Mouse (Mus musculus) cerebellum, adult 2 months (tissue): ENCODE measurements at regions not wholly inside any gene's neighbourhood (a gene's known extent, or its start where the extent isn't known, plus 50 kb on each side); places are given as distances from the start of the nearest gene placed in this dataset.

Experiments
- DNase-seq, 2 experiments: peaks; one replicate each; pipeline ENCODE4 v3.0.0; 2021
- H3K27ac ChIP-seq: fragments of 200-500 bp; 2 replicates; pipeline ENCODE4 v1.5.1; 2012; ENCODE audit warnings: low read length, control low read depth, inconsistent platforms; ENCODE audit not compliant: insufficient read depth
- H3K27me3 ChIP-seq: fragments of 200-500 bp; 2 replicates; pipeline ENCODE4 v1.6.1; 2012; ENCODE audit warnings: inconsistent platforms, mild to moderate bottlenecking, low read length, moderate library complexity; ENCODE audit not compliant: control insufficient read depth, insufficient read depth
- H3K4me1 ChIP-seq: fragments of 200-500 bp; 2 replicates; pipeline ENCODE4 v1.6.1; 2011; ENCODE audit warnings: low read length; ENCODE audit not compliant: control insufficient read depth, insufficient read depth
- H3K4me3 ChIP-seq: fragments of 200-500 bp; replicated peaks from 2 replicates; pipeline ENCODE3; 2011; ENCODE audit warnings: mild to moderate bottlenecking, low read depth, low read length, control low read depth; ENCODE audit not compliant: insufficient read depth
- CTCF ChIP-seq: fragments of 200-500 bp; IDR thresholded peaks from 2 replicates; pipeline ENCODE4 v1.5.1; 2011; ENCODE audit warnings: low read depth, mild to moderate bottlenecking, control low read depth, low read length, moderate library complexity, borderline replicate concordance; ENCODE audit not compliant: insufficient read depth
- POLR2A ChIP-seq: fragments of 200-500 bp; IDR thresholded peaks from 2 replicates; pipeline ENCODE4 v1.6.1; 2011; ENCODE audit warnings: low read length, control low read depth, borderline replicate concordance; ENCODE audit not compliant: insufficient read depth
- WGBS: fragments of 180-500 bp; shearing (Covaris S2); methylation state at CpG from one replicate; pipeline ENCODE4 v1.1.7; 2018; 5-methylcytosine and 5-hydroxymethylcytosine counted together

DNA sequence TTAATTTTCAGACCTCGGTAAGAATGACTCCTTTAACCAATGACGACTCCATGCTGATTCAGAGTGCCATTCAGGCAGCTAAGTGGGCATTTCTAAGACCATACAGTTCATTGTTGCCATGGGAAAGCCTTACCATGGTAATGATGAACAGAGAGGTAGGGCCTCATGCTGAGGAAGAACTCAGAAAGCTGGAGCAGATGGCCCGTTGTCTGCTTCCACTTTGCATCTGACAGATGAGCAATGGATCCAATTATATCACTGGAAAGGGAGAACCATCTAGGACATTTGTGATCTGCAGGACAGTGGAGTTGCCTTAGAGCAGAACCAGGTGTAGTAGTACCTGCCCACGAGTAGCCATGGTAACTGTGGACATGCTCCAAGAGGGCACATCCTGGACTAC lies 245.4 kb downstream of the AI593442 start:
- TF ChIP-seq POLR2A (no peak), CTCF (no peak)
- no peaks in the 10 kb centered on the region for H3K4me1 ChIP-seq
- H3K27me3 ChIP-seq: no peaks in the 10 kb centered on the region
- DNase-seq: no peak
- 22% methylated on average over 4 of the region's 4 CpGs for WGBS
- H3K4me3 ChIP-seq: no peak overlapping the region
- H3K27ac ChIP-seq: no peak overlapping the region

DNA sequence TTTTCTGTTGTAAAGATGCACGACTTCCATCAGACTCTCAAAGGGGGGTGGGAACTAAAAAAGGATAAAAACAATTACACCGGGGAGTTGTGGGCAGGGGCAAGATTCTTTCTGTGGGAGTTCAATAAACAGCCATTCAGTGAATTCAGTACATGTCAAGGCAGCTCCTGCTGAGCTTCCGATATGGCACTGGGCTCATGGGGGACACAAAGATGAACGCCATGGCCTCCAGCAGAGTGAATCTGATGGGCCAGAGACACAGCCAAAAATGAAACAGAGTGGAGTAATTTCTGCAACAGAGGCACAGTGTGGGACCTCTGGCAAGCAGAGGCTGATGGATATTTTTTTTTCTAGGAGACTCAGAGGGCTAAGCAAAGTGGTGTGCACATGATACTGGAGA lies 254.2 kb downstream of the AI593442 start:
- Histone ChIP-seq H3K4me3 (no peak overlapping the region), H3K4me1 (no peaks in the 10 kb centered on the region), H3K27me3 (no peaks in the 10 kb centered on the region), H3K27ac (no peak overlapping the region)
- no peak for TF ChIP-seq POLR2A
- no peak for TF ChIP-seq CTCF
- 8% methylated on average over 4 of the region's 4 CpGs for WGBS
- peak in 1 of 2 experiments; percentile 3 for DNase-seq

DNA sequence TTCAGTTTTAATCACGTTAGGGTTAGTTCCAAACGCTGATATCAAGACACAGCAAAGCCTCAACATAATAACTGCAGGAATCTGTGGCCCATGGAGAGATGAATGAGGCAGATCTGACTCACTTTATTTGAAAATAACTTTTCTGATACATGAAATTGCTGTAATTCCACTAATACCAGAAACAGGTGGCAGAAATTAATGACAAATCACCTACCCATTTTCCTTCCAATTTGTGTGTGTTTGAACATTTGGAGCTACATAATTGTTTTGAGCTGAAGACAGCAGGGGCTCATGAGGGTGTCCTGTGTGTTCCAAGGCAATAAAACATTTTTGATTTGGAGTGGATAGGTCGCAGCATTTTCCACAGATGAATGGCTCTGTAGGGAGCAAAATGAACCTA lies 254.2 kb upstream of the Zc3h12c start:
- H3K4me1 ChIP-seq: no peaks in the 10 kb centered on the region
- TF ChIP-seq POLR2A (no peak), CTCF (no peak)
- no peaks in the 10 kb centered on the region for H3K27me3 ChIP-seq
- peak in 1 of 2 experiments; percentile 10 for DNase-seq
- WGBS: 38% methylated on average over 3 of the region's 3 CpGs
- H3K27ac ChIP-seq: no peak overlapping the region
- H3K4me3 ChIP-seq: no peak overlapping the region

DNA sequence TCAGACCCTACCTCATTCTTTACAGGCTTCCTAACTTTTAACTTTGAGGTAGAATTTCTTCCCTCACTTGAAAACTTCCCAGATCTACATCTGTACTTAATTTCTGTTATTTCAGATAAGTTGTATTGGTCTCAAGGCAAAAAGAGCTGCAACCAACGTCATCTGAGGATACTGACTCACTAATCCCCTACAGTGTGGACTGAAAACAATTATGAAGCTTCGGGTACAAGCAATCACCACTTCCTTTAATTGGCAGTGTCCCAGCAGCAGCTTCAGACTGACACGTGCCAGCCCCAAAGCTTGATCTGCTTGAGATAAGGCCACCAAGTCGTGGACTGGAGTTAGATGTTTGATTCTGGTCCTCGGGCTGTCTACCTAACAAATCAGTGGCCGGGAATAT lies 247.3 kb upstream of the Zc3h12c start:
- DNase-seq: no peak
- no peak overlapping the region for H3K27ac ChIP-seq
- WGBS: 44% methylated on average over 6 of the region's 6 CpGs
- H3K4me1 ChIP-seq: no peaks in the 10 kb centered on the region
- TF ChIP-seq CTCF (no peak), POLR2A (no peak)
- H3K4me3 ChIP-seq: no peak overlapping the region
- H3K27me3 ChIP-seq: no peaks in the 10 kb centered on the region

DNA sequence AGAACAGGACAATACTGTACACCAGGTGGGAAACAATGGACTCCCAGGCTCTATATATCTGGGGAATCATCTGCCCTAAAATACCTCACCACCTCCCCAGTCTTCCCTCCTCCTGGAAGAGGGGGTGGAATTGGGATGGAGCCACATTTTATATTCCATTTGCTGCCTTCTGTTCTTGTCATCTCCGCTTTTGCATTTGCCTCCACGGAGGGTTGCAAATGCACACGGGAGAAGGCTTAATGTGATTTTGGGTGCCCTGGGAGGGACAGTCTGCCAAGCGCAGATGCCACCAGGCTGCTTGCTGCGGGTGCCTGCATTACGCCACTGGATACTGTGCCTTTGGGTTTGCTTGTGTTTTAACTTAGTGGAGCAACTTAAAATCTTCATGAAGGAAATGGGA lies 239.5 kb upstream of the Zc3h12c start:
- WGBS: 33% methylated on average over 6 of the region's 6 CpGs
- no peak for TF ChIP-seq CTCF
- no peak for TF ChIP-seq POLR2A
- Histone ChIP-seq H3K27ac (no peak overlapping the region), H3K4me3 (no peak overlapping the region), H3K27me3 (no peaks in the 10 kb centered on the region), H3K4me1 (no peaks in the 10 kb centered on the region)
- no peak for DNase-seq

DNA sequence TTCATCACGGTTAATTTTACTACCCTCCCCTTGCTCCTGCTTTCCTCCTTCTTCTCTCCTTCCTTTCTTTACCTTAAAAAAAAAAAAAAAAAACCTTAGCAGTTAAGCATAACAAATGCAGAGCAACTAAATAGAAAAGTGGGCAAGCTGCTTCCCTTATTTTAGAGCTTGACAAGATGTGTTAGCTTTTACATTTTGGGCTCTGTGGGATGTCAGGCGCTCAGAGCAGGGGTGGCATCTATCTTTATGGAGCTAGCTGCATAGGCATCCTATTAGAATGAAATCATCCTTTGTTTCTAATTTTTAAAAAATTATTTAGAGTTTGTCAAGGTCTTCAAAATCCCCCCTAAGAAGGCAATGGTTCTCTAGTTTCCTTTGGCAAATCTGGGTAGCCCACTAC lies 234.1 kb upstream of the Zc3h12c start:
- Histone ChIP-seq H3K27me3 (no peaks in the 10 kb centered on the region), H3K27ac (no peak overlapping the region), H3K4me1 (no peaks in the 10 kb centered on the region), H3K4me3 (no peak overlapping the region)
- WGBS: 74% methylated on average over 2 of the region's 2 CpGs
- no peak for TF ChIP-seq CTCF
- TF ChIP-seq POLR2A: no peak
- DNase-seq: no peak

DNA sequence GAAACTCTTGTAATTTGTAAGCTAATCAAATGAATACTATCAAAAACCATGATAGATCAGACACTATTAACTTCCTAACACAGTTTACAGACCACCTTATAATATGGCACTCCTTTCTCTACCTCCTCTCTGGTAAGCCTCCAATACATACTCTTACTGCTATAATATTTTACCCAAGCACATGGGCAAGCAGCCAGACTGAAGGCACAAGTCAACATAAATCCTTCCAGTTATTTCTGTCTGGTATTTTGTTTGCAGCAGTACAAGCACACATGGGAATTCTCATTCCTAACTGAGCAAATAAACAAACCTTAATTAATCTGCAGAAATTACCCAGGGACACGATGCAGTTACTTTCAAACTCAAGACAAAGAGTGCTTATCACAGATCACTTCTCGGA lies 210.7 kb upstream of the Zc3h12c start:
- no peak for TF ChIP-seq POLR2A
- TF ChIP-seq CTCF: no peak
- DNase-seq: no peak
- Histone ChIP-seq H3K4me1 (no peaks in the 10 kb centered on the region), H3K4me3 (no peak overlapping the region), H3K27me3 (no peaks in the 10 kb centered on the region), H3K27ac (no peak overlapping the region)
- WGBS: 83% methylated on average over 2 of the region's 2 CpGs

DNA sequence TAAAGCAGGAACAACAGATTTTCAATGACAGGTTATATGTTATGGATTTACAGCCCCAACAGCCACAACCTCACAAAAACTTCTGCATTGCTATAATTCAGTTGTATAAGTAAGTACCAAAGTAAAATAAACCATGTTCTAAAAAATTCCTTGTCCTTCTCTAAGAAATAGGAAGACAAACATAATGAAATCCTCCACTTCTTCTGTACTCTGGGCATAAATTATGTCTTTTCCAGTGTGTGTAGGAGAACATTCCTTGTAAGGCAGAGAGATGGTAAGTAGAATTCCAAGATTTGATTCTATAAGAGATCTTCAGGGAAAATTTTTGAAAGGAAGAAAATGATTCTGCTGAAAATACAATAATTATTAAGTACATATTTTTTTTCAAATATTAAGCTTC lies 209.4 kb upstream of the Zc3h12c start:
- H3K27ac ChIP-seq: no peak overlapping the region

DNA sequence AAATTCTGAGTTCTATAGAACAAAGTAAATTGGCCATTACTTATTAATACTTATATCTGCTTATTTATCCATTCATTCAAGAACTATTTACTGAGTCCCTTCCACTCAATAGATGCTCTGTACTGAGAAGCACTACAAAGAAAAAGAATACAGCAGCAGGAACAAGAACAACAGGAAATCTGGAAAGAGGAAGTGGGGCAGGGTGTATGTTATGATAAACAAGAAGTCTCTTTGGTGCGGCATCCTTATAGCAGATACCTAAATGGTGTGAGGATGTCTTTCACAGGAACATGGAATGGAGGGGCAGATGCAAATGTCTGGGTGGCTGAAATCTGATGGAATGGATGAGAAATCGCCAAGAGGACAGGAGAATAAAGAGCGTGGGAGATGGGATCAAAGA lies 208.5 kb upstream of the Zc3h12c start:
- WGBS: 91% methylated on average over 3 of the region's 3 CpGs
- no peak for DNase-seq
- Histone ChIP-seq H3K4me3 (no peak overlapping the region), H3K27ac (no peak overlapping the region), H3K4me1 (no peaks in the 10 kb centered on the region), H3K27me3 (no peaks in the 10 kb centered on the region)
- TF ChIP-seq CTCF (no peak), POLR2A (no peak)

More for the DNA sequence above, 209.4 kb upstream of the Zc3h12c start:
- H3K27me3 ChIP-seq: no peaks in the 10 kb centered on the region
- no peaks in the 10 kb centered on the region for H3K4me1 ChIP-seq
- TF ChIP-seq POLR2A: no peak
- TF ChIP-seq CTCF: no peak
- no peak for DNase-seq
- H3K4me3 ChIP-seq: no peak overlapping the region

DNA sequence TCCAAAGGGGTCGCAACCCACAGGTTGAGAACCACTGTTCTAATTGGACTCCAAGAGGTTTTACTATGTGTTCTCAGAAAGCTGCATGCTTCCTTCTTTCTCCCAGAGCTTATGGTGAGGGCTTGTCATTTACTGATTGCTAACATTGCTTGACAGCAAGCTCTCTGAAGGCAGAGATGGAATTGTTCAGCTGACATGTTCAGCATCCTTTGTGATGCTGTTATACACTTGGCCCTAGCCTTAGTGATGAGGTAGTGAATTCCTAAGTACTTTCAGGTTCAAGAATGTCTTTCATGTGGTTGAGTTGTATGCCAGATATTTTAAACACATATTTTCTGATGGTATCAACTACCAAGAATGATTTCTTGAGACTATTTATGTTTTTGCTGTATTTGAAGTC lies 202.9 kb upstream of the Zc3h12c start:
- no peaks in the 10 kb centered on the region for H3K27me3 ChIP-seq
- no peak for TF ChIP-seq POLR2A
- TF ChIP-seq CTCF: no peak
- H3K4me3 ChIP-seq: no peak overlapping the region
- WGBS: 96% methylated on average over 1 of the region's 1 CpGs
- H3K27ac ChIP-seq: no peak overlapping the region
- no peak for DNase-seq
- H3K4me1 ChIP-seq: no peaks in the 10 kb centered on the region
